Mouse (Mus musculus) ovary, adult 18-20 months (tissue): ENCODE measurements around the gene Tmem186.
A peak's percentile ranks its signal among the peaks of the same experiment; 100 is the strongest.

Experiments used
- DNase-seq: peaks from one replicate; pipeline ENCODE4 v3.0.0; 2022; ENCODE audit warnings: low spot score, mixed read lengths

The Tmem186 gene

GRCm38 (mm10) chr16:8667261-8667660 lies 29.7 kb upstream of the Tmem186 start:
- DNase-seq, result no peak

DNA sequence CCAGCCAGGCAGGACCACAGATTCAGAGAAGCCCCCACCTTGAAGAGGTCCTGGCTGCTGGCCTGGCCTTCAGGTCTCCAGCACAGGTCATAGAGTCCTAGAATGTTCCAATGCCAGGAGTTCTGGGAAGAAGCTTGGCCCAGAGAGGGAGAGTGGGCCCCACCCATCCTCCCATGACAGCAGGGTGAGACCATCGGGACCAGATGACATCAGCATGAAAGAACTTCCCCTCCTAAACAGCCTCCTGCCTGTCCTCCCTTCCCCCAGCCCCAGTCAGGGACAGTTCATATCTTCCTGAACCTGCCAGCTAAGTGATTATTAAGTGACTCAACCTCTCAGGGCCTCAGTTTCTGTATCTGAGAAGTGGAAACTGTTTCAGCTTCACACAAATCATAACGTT lies 28.9 kb upstream of the Tmem186 start:
- DNase-seq, result no peak

DNA sequence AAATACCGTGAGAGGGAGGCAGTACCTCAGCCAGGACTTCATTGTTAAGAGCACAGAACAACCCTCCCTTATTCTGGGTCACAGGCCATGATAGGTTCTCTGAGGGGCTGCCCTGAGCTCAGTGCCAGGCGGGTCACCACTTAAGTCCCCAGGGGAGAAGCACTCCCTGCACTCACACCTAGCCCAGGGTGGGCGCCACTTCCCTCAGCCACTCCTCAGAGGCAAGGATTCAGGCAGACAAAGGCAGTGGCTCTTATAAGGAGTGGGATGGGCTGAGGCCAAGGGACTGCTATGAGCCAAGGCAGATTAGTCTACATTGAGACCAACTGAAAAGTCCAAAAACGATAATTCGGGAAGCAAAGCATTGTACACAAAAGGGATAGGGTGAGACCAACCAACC lies 27.9 kb upstream of the Tmem186 start:
- no peak for DNase-seq

GRCm38 (mm10) chr16:8663606-8664539 lies 26.4 kb upstream of the Tmem186 start:
- no peak for DNase-seq

DNA sequence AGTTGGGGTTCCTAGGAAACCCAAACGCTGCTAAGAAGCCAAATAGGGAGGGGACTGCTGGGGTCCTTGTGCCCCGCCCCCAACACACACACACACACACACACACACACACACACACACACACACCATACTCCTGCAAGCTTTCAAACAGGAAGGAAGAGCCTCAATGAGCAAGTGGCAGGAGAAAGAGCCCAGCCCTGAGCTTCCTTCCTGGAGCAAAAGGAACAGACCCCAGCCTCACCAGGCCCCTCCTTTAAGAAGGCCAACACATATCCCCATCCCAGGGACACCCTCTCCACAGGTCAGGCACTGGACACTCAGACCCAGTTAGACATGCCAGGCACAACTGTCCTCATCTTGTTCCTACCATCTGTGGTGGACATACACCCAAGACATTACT lies 25.5 kb upstream of the Tmem186 start:
- DNase-seq, result no peak

- no peak for DNase-seq
Measured at GRCm38 (mm10) chr16:8658764-8659163, 21.3 kb upstream of the Tmem186 start.

DNA sequence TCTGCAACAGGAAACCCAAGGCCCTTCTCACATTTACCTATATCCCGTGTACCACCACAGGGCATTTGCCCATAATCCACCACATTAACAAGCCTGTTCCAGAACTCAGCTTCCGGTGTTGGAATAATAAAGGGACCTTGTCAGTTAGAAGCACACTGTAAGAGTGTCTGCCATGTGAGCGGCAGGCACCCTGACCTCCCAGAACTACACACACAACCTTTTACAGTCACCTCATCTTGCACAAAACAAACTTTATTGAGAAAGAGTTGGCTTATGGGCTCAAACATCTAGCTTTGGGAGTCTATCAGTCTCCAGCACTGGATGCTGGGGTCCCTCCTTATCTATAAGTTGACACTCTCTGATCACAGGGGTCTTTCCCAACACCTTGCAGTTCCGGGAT lies 20.8 kb upstream of the Tmem186 start:
- DNase-seq, result no peak

GRCm38 (mm10) chr16:8656256-8656655 lies 18.7 kb upstream of the Tmem186 start:
- no peak for DNase-seq

- DNase-seq, result no peak
Measured at GRCm38 (mm10) chr16:8655599-8655998, 18.1 kb upstream of the Tmem186 start.

GRCm38 (mm10) chr16:8655108-8655507 lies 17.6 kb upstream of the Tmem186 start:
- no peak for DNase-seq

DNA sequence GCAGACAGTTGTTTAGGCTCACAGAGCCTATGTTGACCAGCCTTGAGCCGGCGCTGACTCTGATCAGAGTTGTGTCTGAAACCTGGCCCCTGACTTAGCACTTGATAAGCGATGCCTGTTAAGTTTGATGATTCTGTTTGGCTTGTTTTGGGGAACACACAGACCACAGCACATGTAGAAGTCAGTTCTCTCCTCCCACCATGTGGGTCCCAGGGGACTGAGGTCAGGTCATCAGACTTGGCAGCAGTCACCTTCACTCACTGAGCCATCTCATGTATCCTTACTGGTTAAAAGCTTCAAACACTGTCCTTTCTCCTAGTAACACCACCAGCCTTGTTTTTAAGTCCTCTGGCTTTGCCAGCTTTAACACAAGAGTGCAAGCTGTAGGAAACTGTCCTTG lies 12.5 kb upstream of the Tmem186 start:
- peak; percentile 65 for DNase-seq

DNA sequence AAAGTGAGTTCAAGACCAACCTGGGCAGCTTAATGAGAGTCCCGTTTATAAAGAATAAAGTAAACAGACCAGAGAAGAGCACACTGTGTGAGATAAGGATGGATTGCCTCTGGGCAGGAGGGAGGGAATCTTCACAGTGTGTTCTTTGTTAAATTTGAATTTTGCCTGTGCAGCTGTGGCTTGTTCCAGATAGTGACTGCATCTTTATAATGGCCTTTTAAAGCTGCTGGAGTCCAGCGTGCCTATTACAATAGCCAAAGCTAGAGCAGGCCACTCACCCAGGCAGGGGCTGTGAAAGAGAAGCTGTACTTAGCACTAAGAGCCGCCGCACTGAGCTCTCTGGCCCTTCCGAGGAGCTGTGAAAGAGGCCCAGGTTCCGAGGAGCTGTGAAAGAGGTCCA lies 8.0 kb upstream of the Tmem186 start:
- DNase-seq, result no peak

- no peak for DNase-seq
Measured at GRCm38 (mm10) chr16:8643855-8644254, 6.3 kb upstream of the Tmem186 start.

DNA sequence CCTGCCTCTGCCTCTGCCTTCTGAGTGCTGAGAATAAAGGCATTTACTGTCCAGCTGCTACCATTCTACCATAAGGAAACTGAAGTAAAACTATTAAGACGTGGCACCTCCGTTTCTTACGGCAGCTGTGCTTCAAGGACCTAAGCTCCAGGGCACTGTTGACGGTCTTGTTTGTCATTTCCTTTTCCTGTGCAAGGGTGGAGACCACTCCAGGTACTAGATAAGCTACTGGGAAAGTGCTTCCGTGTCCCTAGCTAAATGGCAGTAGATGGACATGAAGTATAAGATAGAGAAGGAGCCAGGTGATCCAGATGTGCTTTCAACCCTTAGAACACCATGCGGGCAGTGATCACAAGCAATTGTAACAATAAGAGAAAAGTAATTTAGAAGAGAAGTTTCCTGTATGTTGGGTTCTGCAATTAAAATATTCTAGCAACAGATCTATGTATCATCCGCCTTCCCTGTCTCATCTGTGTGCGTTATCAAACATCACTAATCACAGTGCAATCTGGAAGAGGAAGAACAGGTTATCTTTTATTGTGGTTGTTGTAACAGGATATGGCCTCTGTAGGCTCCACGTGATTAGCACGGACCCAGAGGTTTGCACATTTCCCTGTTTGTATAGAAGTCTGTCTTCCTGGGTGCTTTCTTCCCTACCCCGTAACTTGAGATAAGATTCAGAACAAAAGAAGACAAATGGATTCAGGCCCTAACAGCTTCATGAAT lies 2.1 kb upstream of the Tmem186 start:
- no peak for DNase-seq

DNA sequence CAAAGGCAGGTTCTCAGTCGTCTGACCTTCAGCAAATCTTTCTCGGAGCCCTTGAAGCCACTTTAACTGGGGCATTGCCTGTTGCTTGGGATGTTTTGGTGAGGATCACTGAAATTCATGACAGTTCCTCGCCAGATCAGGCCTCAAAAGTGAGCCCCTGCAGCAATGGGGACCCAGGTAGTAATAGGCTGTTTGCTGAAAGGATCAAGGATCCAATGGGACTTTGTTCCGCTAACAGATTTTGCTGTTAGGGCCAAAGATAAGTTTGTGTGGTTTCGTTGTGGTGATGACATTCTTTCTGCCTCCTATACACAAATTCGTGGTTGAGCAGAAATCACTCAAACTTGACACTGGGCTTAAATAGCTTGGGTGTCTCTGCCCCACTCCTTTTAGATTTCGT lies 619 bp upstream of the Tmem186 start:
- DNase-seq, result no peak

DNA sequence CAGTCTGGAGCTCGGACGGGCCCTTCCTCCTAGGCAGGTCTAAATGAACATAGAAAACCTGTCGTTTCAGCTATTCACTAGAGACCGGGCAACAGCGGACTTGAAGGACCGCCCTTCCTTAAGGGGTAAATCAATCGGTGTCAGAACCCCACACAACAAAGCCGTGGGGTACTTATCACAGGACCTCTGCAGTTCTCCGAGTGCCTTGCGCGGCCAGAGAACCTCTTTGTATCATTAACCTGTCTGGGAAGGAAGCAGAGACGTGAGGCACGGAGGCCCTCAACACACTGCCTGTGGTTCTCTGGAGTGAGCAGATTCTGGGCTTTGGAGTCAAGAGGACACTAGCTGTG lies 670 bp downstream of the Tmem186 start:
- DNase-seq, result no peak

GRCm38 (mm10) chr16:8631428-8631827 lies 6.1 kb downstream of the Tmem186 start:
- no peak for DNase-seq

- DNase-seq, result peak; percentile 24
Measured at GRCm38 (mm10) chr16:8630419-8630818, 7.1 kb downstream of the Tmem186 start.

- no peak for DNase-seq
Measured at GRCm38 (mm10) chr16:8620315-8621115, 17.0 kb downstream of the Tmem186 start.

DNA sequence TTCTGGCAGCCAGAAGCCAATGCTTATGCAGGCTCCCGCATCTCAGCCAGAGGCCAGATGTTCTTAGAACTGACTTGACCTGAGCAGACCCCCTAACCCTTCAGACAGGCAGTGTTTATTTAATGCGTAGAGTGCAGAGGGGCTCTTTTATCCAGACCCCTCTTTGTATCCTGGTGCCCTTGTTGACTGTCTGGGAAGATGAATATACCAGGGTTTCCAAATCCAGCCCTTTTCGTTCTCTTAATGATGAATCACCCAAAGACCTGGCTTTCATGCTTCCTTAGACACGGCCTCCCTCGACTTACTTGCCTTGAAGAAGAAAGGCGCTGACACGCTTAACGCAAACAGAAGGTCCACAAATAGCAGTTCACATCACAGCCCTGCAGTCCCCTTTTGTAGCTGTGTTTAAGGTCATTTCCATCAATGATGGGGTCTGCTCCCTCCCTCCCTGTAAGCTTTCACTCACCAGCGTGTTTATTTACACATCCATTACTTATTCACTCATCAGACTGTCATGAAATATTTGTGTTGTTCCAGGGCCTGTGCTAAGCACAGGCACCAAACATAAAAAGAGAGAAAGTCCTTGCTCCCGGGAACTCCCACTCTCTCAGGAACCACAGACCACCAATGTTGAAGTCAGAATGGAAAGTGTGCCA lies 17.7 kb downstream of the Tmem186 start:
- DNase-seq, result no peak

- DNase-seq, result no peak
Measured at GRCm38 (mm10) chr16:8613447-8613846, 24.1 kb downstream of the Tmem186 start.

- no peak for DNase-seq
Measured at GRCm38 (mm10) chr16:8613039-8613438, 24.5 kb downstream of the Tmem186 start.
